Mouse (Mus musculus) heart, postnatal 25 days (tissue): ENCODE results near the gene Pou3f1. TPM values are rescaled to one million over a fixed set of nuclear protein-coding genes. Genes with fewer than 3 reads are reported as not detected.
"Not testable (repeated sequence)": the region's sequence is repeated elsewhere in the genome, so short reads cannot be mapped to it uniquely, and the experiment has no call there.

ENCODE experiments used
- DNase-seq: peaks from one replicate; pipeline ENCODE4 v3.0.0; 2022; ENCODE audit warnings: low spot score
- intact Hi-C: fragments of 180-260 bp; cut with DNase I; formaldehyde crosslinking; loops from one replicate; pipeline ENCODE4 v1.15.1; 2025
- total RNA-seq, 2 experiments: library from RNA; stranded (reverse); gene quantifications; 2 replicates each; pipeline ENCODE4 v1.2.3; 2021

Gene Pou3f1
- total RNA-seq, 2 experiments from 2014 or later: 0.08 to 0.14 TPM

DNA sequence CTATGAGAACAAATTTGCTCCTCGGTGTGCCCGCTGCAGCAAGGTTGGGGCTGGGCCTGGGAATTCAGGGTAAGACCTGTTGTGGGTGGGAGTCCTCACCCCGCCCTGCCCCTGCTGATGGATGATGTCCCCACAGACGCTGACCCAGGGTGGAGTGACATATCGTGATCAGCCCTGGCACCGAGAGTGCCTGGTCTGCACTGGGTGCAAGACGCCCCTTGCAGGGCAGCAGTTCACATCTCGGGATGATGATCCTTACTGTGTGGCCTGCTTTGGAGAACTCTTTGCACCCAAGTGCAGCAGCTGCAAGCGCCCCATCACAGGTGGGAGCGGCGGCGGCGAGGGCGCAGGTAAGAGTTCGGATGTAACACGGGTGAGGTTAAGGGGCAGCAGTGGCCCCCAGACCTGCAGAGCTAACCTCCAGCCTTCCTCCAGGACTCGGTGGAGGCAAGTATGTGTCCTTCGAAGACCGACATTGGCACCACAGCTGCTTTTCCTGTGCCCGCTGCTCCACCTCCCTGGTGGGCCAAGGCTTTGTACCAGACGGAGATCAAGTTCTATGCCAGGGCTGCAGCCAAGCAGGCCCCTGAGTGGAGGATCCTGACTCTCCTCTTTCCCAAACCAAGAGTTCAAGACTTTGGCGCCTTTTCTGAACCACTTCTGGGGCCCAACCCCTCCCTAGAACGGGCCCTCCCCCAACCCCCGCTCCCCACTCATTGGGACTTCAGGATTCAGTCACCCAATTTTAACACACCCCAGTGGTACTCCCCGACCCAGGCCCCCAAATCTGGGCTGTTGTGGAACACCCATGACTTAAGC, 51.0 kb downstream of the Pou3f1 start:
- DNase-seq, intact Hi-C loops: not testable (repeated sequence)

DNA sequence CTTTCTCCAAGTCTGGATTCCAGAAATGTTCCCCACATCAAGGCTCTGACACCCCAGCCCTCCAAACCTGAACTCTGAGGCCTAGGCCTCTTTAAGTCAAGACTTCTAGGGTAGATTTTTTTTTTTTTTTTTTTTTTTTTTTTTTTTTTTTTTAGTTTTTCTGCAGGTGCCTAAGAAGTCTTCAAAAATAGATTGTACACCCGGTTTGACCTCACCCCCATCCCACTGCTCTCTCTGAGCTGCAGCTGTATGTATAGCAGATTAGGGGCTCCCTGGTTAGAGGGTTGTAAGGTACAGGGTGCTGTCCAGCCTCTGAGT, 51.6 kb downstream of the Pou3f1 start:
- intact Hi-C loops: not testable (repeated sequence)

DNA sequence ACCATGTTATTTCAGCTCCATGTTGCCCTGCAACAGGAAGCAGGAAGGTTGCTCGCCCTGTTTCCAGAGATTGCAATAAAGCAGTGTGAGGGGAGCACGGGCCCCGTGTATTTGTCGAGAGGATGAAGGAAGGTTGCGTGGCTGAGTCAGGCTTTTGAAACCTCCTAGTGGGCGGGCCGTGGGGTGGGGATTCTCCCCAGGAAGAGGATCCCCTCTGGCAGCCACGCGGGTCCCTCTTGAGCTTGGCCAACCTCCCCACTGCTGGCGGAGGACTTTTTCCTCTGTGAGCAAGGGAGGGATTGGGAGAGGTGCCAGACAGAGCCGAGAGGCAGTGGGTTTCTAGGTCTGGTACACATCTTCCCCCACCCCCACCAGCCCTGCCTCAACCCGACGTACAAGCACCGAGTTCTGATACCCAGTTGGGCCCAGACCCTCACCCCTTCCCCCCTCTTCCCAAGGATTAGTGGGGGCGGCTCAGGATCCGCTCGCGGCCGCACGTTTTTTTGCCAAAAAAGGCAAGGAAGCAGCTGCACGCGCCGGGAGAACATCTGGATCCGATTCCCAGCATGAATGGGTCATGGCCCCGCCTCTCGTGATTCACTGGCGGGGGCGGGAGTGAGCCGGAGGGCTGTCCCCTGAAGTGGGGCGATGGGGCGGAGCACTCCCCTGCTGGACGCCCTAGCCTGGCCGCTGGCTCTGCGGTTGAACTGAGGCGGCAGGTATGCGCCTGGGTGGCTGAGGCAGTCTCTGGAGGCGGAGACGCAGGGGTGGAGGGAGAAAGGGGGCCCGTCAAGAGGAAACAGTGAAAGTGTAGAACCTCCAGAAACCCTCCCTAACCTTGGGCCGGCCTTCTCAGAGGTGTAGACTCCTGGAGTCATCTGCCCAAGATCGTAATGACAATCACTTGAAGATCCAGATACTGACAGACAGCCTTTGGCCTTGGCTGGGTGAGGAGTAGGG, 52.2 kb downstream of the Pou3f1 start:
- intact Hi-C loops: no loop called here
- DNase-seq: peak; percentile 91

More for the DNA sequence above, 51.6 kb downstream of the Pou3f1 start:
- not testable (repeated sequence) for DNase-seq

DNA sequence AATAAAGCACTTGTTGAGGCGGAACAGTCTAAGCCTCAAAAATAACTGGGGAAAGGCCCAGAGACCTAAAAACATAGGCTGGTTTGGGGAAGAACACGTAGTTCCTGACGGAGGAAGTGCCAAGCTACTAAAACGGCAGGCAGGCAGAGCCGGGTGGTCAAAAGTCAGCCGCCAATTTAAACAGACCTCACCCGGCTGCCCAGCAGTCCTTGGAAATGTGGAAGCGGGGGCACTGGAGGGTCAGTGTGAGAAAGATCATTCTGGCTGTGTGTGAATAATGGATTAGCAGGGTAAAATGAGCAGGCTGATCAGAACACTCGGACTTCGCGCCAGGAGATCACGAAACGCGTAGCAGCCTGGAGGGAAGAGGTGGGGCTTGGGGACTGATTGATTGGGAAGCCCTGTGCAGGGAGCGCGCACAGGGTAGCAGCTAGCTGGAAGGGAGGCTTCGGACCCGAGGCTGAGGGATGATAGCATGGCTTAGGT, 53.4 kb downstream of the Pou3f1 start:
- DNase-seq: peak; percentile 29
- intact Hi-C loops: loop anchor here (2.0 to 10.0 kb wide), 3 partner anchors 25 to 355 kb away; partner anchors contain the start of genes Dnali1 and Snip1

Other genes with a start within 250 kb of the Pou3f1 start
- not detected for gene 3100002H09Rik, start 46.0 kb upstream of the Pou3f1 start, total RNA-seq
- 10 to 100 TPM; 10.8 to 13.2 TPM for gene Utp11, start 36.8 kb downstream of the Pou3f1 start, total RNA-seq
- gene Fhl3, start 43.9 kb downstream of the Pou3f1 start, total RNA-seq: 10 to 100 TPM; 12.7 to 14.2 TPM
- 10 to 100 TPM; 18.4 to 18.6 TPM for gene Sf3a3, start 58.0 kb downstream of the Pou3f1 start, total RNA-seq
- 10 to 100 TPM; 10.1 to 10.4 TPM for gene Inpp5b, start 85.0 kb downstream of the Pou3f1 start, total RNA-seq
- gene Mtf1, start 145.3 kb downstream of the Pou3f1 start, total RNA-seq: 10 to 100 TPM; 13.7 to 16.5 TPM
- gene Yrdc, start 193.9 kb downstream of the Pou3f1 start, total RNA-seq: 10 to 100 TPM; 16.1 to 16.6 TPM
- gene 1110065P20Rik, start 194.4 kb downstream of the Pou3f1 start, total RNA-seq: 10 to 100 TPM; 21.8 to 23.8 TPM
- gene Maneal, start 205.4 kb downstream of the Pou3f1 start, total RNA-seq: under 1 TPM; 0.08 to 0.29 TPM
- gene Epha10, start 224.1 kb downstream of the Pou3f1 start, total RNA-seq: not detected